Mouse (Mus musculus) brown adipose tissue, adult 24 weeks (tissue): ENCODE data around the gene Sync. TPM values are rescaled to one million over a fixed set of nuclear protein-coding genes. Genes with fewer than 3 reads are reported as not detected.
A peak's percentile ranks its signal among the peaks of the same experiment; 100 is the strongest.

Experiments
- H3K27ac ChIP-seq: fragments of 200-500 bp; replicated peaks from 2 replicates; pipeline ENCODE4 v1.5.1; 2012; ENCODE audit warnings: low read depth, mild to moderate bottlenecking, low read length
- H3K4me1 ChIP-seq: fragments of 200-500 bp; 2 replicates; pipeline ENCODE4 v1.6.1; 2012; ENCODE audit warnings: low read length, mixed read lengths; ENCODE audit not compliant: control insufficient read depth, insufficient read depth, insufficient read length
- H3K4me3 ChIP-seq: fragments of 200-500 bp; 2 replicates; pipeline ENCODE4 v1.5.1; 2012; ENCODE audit warnings: low read depth, mild to moderate bottlenecking, low read length, moderate library complexity; ENCODE audit not compliant: insufficient read depth
- polyA plus RNA-seq: library from polyadenylated mRNA; stranded (reverse); fragments of >200 nt; gene quantifications from 2 replicates; pipeline ENCODE4 v1.2.4, GENCODE M21; 2012; ENCODE audit not compliant: missing spikeins, insufficient read depth, insufficient read length

Sync gene
- polyA plus RNA-seq, 1 experiment = 1.3 TPM

DNA sequence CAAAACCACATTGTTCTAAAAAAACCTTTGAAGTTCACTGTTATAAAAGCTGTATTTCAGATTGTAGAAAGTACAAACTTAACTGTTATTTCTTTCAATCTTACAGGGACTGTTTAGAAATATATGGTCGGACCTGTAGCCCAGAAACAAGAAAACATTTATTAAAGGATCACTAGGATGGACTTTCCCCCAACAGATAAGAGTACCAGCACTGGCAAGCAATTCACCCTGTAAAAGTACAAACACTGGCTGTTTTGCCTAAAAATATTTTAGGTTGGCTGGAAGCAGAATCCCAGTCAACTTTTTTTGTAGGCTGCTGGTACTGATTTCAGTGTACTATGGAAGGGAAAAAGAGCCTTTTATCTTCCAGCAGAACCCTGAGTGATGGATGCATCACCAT lies 20.5 kb downstream of the Sync start:
- Histone ChIP-seq H3K4me1 (peaks cover 2% of the 10 kb centered on the region; the same call in 1 of the 2 replicates), H3K27ac (no peak overlapping the region), H3K4me3 (no peak overlapping the region)

DNA sequence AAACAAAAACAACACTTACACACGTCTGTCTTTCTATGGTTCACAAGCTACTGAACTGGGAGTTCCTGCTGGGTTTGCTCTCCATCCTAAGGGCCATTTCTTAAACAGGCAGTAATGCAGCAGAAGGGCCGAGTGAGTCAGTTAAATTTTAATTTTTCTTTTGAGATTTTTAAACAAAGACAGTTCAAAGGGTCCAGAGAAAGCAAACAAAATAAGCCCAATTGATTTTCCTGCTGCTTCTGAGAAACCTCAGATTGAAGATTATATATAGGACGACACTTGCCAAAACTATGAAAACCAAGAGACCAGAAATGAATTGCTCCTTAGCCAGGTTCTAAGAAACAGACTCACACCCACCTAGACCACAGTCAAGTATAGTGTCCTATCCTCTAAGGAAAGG lies 26.5 kb downstream of the Sync start:
- Histone ChIP-seq H3K4me3 (no peak overlapping the region), H3K27ac (no peak overlapping the region), H3K4me1 (no peaks in the 10 kb centered on the region)

GRCm38 (mm10) chr4:129320876-129321275 lies 33.5 kb downstream of the Sync start:
- Histone ChIP-seq H3K27ac (no peak overlapping the region), H3K4me3 (no peak overlapping the region), H3K4me1 (no peaks in the 10 kb centered on the region)

DNA sequence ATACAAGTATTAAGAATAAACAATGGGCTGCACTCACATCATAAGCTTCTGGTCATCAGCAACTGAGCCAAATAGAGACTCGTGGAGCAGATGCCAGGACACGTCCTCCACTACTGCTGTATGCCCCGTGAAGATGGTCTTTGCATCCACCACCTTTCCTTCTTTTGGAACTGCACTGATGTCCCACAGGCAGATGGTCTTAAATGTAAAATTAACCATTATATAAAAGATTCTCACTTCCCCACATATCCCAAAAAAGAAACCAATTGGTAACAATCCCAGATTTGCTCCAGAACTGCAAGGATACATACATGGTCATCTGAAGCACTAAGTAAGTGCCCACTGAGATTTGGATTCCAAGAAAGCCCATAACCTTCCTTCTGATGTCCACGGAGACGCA lies 34.6 kb downstream of the Sync start:
- Histone ChIP-seq H3K4me3 (no peak overlapping the region), H3K27ac (no peak overlapping the region), H3K4me1 (no peaks in the 10 kb centered on the region)

DNA sequence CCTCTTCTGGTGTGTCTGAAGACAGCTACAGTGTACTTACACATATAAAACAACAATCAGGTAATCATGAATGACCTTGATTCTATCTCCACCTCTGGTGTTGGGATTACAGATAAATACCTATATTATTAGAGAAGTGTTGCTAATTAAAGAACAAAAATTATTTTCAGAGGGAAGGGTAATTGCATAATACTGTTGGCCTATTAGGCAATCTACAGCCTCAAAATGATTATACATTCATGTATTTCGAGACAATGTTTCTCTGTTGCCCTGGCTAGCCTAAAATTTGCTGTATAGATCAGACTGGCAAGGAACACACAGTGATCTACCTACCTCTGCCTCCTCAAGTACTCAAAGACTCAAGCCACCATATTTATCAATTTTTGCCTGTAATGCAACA lies 36.1 kb downstream of the Sync start:
- no peaks in the 10 kb centered on the region for H3K4me1 ChIP-seq
- no peak overlapping the region for H3K4me3 ChIP-seq
- H3K27ac ChIP-seq = no peak overlapping the region

DNA sequence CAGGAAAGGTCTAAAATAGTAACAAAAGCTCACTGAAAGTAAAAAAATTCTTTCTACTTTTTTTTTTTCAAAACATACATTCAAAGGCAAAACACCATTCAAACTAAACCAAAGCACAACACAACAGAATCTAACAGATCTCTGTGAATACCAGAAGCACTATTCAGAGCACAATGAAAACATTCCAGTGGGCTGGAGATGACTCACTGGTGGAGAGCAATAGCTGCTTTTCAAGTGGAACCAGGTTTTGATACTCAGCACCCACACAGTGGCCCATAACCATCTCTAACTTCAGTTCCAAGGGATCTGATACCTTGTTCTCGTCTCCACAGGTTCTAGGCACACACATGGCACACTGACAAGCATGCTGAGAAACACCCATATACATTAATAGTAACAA lies 37.3 kb downstream of the Sync start:
- Histone ChIP-seq H3K4me3 (no peak overlapping the region), H3K4me1 (no peaks in the 10 kb centered on the region), H3K27ac (no peak overlapping the region)

- Histone ChIP-seq H3K27ac (no peak overlapping the region), H3K4me1 (no peaks in the 10 kb centered on the region), H3K4me3 (no peak overlapping the region)
Observed at GRCm38 (mm10) chr4:129326191-129326590, 38.8 kb downstream of the Sync start.

DNA sequence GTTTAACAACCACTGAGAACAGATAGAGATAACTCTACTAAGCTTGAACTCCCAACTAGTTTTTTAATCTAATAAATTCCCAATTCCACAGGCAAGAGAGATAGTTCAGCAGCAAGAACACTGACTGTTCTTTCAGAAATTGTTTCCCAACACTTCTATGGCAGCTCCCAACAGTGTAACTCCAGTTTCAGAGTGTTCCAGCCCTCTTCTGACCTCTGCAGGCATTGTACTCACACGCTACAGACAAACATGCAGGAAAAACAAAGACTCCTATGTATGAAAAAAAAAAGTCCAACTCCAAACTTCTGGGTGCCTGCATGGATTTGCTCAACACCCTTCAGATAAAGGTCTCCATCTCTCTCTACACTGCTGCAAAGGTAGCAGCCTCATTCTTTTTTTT lies 45.4 kb downstream of the Sync start:
- H3K27ac ChIP-seq = no peak overlapping the region
- 0 out of 2 replicates have a peak, but pooled peaks cover 3% of the 10 kb centered on the region for H3K4me1 ChIP-seq
- no peak overlapping the region for H3K4me3 ChIP-seq

- peak overlapping the region; percentile 97 for H3K4me3 ChIP-seq
- H3K4me1 ChIP-seq = 0 out of 2 replicates have a peak, but pooled peaks cover 3% of the 10 kb centered on the region
- peak overlapping the region; percentile 82 for H3K27ac ChIP-seq
Observed at GRCm38 (mm10) chr4:129334677-129335215, 47.3 kb downstream of the Sync start.

DNA sequence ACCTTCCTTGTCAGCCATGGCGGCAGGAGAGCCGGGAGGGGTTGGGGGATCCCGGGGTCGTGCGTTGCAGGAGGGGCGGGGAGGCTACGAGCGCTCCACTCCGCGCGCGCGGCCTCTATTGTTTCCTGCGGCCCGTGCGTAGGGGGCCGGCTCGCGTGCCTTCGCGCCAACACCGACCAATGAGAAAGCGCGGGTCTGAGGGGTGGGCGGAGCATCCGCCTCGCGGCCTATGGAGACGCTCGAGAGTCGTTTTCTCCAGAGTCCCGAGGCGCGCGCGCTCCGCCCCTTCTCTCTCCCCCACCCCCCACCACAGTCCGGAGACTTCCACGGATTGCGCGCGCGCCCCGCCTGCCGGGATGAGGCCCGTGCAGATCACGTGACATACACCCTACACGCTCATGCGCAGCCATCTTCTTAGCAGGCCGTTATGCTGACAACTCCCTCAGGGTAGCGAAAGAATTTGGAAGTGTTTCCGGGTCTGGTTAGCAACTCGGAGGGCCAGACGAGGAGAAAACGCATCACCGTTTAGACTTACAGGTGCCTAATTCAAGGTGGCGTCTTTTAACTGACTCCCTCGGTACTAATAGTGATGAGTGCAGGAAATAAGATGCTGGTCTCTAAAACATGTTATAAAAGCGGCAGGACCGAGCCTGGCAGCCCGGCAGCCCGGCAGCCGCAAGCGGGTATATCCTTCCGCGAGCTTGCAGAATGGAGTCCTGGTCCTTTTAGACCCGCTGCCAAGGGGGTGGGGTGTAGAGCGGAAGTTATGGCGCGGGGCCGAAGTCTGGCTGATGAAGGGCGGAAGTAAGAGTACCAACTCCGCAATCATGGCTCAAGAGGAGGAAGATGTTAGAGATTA lies 48.0 kb downstream of the Sync start, which contains the start of the genes Rbbp4 and Zbtb8os:
Gene Rbbp4, minus strand, starts transcription at position 155 of the 859 bp plus-strand sequence.
Gene Zbtb8os, plus strand, starts transcription at position 480 of the 859 bp plus-strand sequence.
- H3K27ac ChIP-seq = peak within 1 kb of the TSS; percentile 93
- peak within 1 kb of the TSS; percentile 97 for H3K4me3 ChIP-seq
- 0 out of 2 replicates have a peak, but pooled peaks cover 3% of the 10 kb centered on the region for H3K4me1 ChIP-seq

DNA sequence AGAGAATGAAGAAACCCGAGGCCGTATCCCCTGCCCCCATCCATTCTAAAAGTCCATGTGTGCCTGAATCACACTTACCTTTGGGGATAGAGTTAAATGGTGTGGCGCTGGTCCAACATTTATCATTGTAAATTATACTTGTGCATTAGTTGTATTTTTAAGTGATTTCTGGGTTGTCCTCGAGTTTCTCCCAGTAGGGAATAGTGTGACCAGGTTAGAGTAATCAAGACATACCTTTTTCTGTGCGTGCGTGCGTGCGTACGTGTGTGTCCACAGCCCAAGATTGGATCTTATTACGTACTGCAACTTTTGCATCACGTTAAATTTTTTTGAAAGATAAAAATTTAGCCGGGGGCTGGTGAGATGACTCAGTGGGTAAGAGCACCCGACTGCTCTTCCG lies 48.9 kb downstream of the Sync start:
- peak overlapping the region; percentile 36 for H3K27ac ChIP-seq
- peak overlapping the region; percentile 74 for H3K4me3 ChIP-seq
- 0 out of 2 replicates have a peak, but pooled peaks cover 3% of the 10 kb centered on the region for H3K4me1 ChIP-seq

DNA sequence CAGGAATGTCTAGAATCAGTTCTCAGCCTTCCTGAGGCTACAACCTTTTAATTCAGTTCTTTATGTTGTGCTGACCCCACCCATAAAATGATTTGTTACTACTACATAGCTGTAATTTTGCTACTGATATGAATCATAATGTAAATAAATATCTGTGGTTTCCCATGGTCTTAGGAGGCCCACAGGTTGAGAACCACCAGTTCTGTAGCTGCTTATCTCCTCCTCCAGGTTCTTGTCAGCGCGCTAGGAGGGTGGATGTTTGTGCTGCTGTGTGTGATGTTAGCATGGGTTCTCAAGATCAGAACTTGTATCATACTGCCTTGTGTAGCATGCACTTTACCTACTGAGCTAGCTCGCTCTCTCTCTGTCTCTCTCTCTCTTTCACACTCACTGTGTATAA lies 52.3 kb downstream of the Sync start:
- no peak overlapping the region for H3K27ac ChIP-seq
- no peak overlapping the region for H3K4me3 ChIP-seq
- H3K4me1 ChIP-seq = no peaks in the 10 kb centered on the region

GRCm38 (mm10) chr4:129341888-129342287 lies 54.5 kb downstream of the Sync start:
- Histone ChIP-seq H3K4me3 (no peak overlapping the region), H3K27ac (no peak overlapping the region), H3K4me1 (no peaks in the 10 kb centered on the region)

DNA sequence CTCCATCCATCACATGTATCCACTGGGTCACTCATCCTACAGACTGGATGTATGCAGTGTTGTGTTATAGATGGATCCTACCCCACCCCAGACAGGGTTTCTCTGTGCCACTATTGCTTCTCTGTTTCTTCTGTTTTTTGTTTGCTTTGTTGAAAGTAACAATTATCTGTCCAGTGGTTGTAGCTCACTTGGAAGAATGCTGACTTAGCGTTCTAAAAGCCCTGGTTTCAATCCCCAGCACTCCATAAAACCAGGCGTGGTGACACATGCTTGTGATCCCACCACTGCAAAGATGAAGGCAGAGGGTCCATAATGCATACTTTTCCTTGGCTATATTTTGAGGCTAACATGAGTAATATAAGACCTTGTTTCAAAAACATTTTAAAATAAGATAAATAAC lies 55.3 kb downstream of the Sync start:
- Histone ChIP-seq H3K27ac (no peak overlapping the region), H3K4me3 (no peak overlapping the region), H3K4me1 (no peaks in the 10 kb centered on the region)

GRCm38 (mm10) chr4:129346481-129347154 lies 59.2 kb downstream of the Sync start:
- Histone ChIP-seq H3K4me1 (no peaks in the 10 kb centered on the region), H3K27ac (no peak overlapping the region), H3K4me3 (no peak overlapping the region)
